Mouse (Mus musculus) spleen, embryonic (tissue): Measurements from ENCODE around the gene Rbm25.

Experiments
- CTCF ChIA-PET: fragments of 350-600 bp; sonication (Branson Sonifier 250); formaldehyde crosslinking; loops from one replicate; lab custom pipeline; 2022; lab: Charles Lee

Rbm25 gene

DNA sequence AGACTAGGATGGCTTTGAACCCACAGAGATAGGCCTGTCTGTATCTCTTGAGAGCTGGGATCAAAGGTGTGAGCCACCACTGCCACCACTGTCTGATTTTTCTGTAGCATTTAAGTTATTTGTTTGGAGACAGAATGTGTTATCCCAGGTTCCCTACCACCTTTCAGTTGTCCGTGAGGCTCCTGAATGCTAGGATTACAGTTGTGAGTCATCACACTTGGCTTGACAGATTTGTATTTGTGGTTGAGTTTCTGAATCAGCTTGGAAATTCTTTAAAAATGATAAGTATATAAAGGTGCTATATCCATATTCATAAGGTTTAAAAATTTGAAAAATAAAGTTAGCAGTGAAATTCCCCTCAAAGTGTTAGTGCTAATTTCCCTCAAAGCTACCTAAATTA lies 12.1 kb downstream of the Rbm25 start:
- CTCF ChIA-PET = no interaction called here

DNA sequence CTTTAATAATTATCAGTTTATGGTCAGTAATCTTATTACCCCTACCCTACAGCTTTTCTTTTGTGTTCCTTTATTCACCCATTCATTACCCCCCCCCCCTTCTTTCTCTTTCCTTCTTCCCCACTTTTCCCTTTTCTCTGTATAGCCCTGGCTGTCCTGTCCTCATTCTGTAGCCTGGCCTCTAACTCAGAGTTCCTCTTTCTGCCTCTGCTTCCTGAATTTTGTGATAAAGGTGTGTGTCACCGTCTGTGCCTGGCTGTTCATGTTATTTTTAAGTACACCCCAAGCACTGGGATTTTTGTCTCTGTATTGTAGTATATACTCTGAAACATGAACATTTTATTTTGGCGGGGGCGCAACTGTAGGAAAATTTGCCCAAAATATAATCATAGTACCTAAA lies 19.3 kb downstream of the Rbm25 start:
- CTCF ChIA-PET = no interaction called here

DNA sequence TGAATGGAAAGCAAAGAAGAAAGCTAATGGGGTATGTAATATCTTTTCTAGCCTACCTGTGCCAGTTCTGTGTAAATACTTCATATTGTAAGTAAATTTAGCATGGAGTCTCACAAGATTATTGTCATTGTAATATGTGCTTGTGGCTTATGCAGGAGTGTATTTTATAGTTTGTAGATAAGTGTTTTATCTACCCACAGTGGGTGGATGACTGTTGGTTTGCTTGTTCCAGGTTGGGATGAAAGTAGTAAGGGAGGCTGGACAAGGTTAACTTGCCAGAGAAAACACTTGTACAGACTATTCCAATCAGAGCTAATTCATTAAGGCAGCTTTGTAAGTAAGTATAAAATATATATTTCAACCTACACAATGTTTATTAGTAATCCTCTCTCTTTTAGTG lies 20.4 kb downstream of the Rbm25 start:
- CTCF ChIA-PET = no interaction called here

DNA sequence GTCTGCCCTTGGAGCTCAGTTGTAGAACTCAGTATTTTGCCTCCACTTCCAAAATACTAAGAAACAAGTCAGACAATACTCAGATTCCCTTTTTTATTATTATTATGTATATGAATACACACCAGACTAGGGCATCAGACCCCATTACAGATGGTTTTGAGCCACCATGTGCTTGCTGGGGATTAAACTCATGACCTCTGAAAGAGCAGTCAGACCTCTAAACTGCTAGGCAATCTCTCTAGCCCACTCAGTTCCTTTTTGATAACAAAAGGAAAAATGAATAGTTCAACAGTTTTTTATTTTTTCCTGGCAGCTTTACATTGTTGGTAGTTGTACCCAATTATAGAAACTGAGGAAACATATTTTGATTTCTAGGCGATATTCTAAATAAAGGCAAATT lies 54.4 kb downstream of the Rbm25 start:
- CTCF ChIA-PET = no interaction called here

DNA sequence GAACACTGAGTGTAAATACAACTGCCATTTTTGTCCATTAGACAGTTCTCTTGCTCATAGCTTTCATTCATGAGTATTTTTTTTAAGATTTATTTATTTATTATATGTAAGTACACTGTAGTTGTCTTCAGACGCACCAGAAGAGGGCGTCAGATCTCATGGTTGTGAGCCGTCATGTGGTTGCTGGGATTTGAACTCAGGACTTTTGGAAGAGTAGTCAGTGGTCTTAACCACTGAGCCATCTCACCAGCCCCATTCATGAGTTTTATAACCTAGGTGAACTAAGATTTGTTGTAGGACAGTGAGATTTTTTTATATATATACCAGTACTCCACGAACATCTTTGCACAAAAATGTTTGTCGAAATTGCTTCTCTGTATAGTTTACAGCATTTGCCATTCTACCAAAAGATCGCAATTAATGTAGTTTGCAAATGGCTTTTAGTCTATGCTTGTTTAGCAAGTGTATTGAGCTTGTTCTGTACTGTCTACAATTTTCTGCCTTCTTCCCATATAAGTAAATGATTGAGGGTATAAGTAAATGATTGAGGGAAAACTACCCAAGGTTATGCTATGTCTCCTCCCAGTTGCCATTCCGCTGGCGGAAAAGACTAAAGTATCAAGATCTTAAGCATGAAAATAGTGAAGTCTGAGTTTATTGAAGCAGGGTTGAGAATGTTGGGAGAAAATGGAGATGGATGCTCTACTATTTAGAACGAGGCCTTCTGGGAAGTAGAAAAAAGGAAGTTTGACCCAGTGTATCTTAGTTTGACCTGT lies 55.7 kb downstream of the Rbm25 start:
- CTCF ChIA-PET = interaction anchor here (0.6 kb wide), 1 partner anchor 23 kb away, joined by 3 read pairs; no protein-coding TSS in a partner anchor

DNA sequence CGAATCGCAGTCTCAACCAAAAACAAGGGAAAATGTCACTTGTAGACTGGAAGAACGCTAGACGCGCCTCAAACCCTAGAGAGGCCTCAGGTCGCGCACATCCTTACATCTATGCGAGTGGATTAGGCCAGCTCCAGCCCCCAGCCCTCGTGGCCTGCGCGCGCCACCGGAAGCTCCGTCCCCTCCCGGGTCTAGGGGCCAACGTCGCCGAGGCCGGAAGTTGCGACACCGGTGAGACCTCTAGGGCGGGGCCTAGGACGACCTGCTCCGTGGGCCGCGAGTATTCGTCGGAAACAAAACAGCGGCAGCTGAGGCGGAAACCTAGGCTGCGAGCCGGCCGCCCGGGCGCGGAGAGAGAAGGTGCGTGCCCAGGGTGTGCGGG lies 56.9 kb downstream of the Rbm25 start, which contains the start of gene Psen1:
Gene Psen1 (plus strand): TSS at position 219 of the 382 bp plus-strand sequence.
- CTCF ChIA-PET = no interaction called here

DNA sequence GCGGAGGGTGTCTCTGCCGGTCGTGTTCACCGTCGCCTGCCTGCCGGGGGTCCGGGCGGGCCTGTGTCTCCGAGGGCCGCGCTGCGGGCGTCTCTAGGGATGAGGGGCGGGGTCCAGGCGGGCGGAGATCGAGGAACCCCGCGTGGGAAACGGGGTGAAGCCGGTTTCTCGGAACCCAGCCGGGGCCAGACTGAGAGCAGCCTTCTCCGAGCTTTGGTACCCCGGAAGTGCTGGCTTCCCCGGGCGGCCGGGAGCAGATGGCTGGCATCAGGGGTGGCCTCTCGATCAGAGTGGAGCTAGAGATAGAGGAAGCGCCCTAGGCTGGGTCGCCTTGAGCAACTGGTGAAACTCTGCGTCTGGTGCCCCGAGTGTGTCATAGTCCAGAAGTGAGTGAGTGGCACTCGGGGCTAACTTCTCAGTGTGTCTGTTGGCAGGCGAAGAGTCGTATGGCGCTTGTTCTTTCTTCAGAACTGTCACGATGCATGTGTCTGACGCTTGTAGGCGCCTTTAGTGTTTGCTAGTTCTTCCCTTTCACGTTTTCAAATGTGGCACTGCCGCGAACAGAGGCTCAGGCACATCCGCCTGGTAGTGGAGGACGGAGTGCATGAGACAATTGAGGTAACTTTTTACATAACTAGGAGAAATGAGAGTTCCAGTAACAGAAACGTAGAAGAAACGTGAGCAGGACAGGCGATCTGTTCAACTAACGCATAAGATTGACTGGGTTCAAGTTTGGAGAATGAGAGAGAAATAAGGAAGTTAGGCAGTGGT lies 57.5 kb downstream of the Rbm25 start:
- CTCF ChIA-PET = no interaction called here

DNA sequence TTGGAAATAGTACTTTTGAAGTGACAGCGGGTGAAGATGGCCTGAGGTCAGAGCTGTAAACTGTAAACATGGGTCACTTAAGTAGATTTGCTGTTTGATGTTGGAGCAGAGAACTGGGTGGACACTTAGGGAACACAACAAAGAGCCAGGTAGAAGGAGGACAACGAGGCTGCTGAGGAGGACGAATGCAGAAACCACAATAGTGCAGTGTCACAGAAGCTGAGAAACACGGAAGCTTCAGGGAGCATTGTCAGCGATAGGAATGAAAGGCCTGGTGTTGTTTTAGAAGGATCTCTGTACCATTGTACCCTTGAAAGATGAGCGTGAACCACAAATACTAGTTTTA lies 58.0 kb downstream of the Rbm25 start:
- CTCF ChIA-PET = interaction anchor here (2.3 kb wide), 1 partner anchor 11 kb away, joined by 13 read pairs; no protein-coding TSS in a partner anchor

DNA sequence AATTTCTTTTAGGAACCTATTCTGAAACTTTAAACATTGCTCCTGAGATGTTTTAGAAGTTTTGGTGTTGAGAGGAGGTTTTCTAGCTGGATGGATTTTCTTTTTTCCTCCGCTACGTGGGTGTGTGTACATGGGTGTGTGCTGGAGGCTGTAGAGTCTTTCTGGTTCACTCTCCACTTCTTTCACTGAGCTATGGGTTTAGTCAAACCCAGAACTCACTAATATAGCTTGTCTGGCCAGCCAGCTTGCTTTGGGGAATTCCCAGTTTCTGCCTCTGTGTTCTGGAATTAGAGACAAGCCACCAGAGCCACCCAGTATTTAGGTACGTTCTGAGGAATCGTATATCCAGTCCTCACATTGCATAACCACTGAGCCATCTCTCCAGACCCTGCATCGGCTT lies 63.0 kb downstream of the Rbm25 start:
- CTCF ChIA-PET = interaction anchor here (0.6 kb wide), 1 partner anchor 483 kb away, joined by 3 read pairs; no protein-coding TSS in a partner anchor

DNA sequence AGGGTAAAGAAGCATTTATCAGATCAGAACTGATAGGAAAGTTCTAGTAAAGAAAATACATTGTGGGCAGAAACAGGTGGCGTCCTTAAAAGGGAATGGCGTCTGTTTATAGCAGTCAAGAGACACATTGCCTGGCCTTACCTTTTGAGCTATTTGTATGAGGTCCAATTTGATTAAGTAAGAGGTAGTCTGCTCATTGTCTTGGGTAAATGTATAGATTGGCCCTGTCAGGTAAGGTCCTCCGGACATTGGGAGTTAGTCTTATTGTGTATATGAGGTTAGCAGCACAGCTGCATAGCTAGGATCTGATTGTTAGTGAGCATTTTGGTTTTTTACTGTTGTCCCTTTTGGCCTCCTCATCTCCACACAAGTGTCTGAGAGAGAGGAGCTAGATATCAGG lies 63.6 kb downstream of the Rbm25 start:
- CTCF ChIA-PET = interaction anchor here (0.6 kb wide), 1 partner anchor 483 kb away, joined by 3 read pairs; no protein-coding TSS in a partner anchor

DNA sequence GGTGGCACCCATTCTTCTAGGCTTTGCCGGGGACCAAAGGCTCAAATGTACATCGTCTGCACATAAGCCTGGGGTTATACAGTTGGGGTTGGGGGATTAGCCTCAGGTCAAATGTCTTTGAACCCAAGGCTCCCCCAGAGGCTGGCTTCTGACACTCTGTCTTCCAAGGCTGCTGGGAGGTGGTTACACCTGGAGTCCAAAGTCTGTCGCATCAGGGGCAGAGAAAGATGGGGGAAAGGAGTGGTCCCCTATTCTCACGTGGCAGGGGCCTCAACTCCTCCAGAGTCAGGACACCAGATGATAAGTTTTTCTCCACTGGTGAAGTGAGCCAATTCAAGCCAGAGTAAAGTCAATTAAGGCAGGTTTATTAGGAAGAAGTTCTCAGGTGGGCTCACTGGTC lies 67.6 kb downstream of the Rbm25 start:
- CTCF ChIA-PET = no interaction called here

DNA sequence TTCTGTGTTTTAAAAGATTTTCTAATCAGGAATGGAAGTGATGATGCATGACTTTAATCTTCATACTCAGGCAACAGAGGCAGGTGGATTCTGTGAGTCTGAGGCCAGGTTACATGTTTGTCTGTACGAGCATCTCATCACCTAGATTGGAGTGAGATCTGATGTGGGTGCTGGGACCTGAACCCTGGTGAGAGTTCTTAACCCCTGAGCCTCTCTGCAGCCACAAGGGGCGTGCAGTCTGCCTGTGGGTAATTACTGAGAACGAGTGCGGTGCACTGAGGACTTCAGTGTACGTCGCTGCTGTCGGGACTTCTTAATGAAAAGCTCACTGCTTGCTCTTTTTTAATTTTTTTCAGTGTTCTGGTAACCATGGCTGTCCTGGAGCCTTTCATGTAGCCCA lies 70.6 kb downstream of the Rbm25 start:
- CTCF ChIA-PET = no interaction called here

DNA sequence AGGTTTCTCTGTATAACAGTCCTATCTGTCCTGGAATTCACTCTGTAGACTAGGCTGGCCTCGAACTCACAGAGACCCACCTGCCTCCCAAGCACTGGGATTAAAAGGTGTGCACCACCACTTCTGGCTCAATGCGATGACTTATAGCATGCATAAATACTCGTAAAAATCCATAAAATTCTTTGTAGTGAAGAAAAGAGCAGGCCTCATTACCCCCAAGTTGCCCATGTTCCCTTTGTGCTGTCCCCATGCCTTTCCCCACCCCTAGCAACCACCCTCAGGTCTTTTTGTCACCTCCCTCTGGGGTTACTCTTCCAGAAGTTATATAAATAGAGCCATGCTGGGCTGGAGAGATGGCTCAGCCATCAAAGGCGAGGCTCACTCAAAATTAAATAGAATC lies 71.8 kb downstream of the Rbm25 start:
- CTCF ChIA-PET = no interaction called here

DNA sequence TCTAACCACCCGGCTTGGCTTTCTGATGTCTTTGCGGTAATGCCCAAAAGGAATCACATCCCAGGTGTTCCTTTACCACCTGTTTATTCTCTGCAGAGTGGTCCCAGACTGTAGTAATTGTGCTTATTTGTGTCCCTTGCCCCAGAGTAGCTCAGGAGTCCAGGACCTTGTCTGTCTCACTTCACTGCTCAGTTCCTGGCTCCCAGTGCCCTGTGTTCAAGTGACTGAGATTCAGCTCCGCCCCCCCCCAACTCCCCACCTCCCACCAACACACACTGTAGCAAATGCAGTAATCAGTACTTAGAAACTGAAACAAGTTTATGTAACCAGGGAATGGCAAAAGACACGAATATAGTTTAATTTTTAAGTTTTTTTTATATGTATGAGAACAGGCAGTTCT lies 75.9 kb downstream of the Rbm25 start:
- CTCF ChIA-PET = no interaction called here

DNA sequence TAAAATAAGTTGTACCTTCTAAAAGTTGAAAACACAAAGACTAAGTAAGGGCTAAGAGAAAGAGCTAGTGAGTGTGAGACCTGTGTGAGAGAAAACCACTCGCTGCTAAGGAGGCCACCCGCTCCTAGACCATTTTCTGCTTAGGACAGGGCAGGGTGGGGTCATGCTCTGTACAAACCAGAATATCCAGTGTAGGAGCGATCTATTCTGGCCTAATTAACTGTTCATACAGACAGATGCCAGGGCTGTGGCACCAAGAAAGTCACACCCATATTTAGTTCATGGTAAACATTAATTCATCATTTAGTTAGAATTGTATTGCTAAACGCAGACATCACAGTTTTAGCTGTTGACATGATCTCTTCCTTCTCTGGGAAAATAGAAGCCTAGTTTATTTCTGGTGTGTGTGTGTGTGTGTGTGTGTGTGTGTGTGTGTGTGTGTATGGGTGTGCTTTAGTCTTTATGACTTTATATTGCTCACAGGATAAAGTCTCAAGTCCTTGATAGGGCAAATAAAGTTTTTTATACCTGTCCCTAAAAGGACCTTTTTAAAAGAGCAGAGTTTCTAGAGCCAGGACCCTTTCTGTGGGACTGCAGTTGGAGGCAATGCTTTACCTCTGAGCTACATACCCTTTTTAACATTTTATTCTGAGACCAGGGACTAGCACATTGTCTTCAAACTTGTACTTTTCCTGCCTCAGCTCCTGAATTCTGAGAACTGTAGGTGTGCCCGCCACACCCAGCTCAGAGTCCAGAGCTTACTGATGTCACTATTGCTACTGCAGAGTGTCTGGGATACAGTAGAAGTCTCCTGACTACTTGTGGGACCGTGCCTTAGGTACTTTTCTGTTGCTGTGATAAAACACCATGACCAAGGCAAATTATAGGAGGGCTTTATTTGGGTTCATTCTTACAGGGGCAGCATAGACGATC lies 77.4 kb downstream of the Rbm25 start:
- CTCF ChIA-PET = no interaction called here

DNA sequence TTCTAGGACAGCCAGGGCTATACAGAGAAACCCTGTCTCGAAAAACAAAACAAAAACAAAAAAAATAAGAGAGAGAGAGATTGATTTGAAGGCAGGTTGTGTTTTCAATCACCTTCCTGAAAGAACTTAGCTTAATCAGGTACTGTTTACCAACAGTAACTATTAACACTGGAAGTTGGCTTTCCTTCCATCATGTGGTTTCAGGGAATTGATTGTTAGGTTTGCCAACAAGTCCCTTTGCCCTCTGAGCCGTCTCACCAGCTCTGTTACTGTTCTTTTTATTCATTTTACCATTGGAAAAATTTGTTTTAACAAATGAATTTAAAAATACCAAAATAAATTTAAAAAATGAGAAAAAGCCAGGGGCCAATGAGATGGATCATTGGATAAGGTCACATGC lies 78.9 kb downstream of the Rbm25 start:
- CTCF ChIA-PET = no interaction called here

DNA sequence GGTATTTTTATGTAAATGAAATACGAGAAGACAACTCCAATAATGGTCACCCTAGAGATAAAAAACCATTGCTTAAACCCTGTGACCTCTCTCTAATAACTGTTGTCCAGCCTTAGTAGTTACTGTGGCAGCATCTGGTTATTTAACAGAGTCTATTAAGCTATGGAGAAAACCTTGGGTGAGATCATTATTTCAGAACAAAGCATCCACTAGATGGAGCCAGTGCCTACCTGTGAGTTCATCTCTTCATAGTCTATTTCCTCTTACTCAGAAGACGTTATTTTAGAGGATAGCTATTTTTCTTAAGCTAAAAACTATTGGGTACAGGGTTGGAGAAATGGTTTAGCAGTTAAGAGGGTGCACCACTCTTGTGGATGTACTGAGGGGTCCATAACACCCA lies 82.7 kb downstream of the Rbm25 start:
- CTCF ChIA-PET = no interaction called here

DNA sequence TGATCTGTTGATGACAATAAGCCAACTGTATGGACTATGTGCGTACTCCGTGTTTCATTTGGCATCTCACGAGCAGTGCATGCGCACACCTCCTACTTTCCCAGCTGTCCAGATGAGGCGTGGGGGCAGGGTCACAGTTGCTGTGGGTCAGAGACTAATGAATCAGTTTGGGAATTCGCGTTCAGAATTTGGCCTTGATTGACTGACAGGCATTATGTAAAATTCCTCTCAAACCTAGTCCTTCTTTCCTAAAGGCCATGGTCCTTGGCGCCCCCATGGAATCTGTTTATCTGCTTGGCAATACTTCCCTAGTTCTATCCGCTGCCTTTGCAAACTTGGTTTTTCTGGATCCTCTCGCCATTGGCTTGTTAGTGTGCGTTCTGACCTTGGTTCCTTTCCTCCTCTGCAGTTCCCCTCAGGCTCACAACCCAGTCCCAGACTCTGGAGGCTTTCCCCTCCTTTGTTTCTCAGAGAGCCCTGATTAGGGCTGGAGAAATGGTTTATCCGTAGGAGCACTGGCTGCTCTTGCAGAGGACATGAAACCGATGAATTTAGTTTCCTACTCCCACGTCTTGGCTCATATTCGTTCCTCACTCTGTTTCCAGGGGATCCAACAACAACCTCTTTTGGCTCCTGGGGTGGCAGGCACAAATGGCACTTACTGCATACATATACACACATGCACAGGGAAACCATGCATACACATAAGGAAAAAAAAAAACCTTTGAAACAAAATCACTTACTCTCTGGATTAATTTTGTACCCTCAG lies 85.6 kb downstream of the Rbm25 start:
- CTCF ChIA-PET = no interaction called here

DNA sequence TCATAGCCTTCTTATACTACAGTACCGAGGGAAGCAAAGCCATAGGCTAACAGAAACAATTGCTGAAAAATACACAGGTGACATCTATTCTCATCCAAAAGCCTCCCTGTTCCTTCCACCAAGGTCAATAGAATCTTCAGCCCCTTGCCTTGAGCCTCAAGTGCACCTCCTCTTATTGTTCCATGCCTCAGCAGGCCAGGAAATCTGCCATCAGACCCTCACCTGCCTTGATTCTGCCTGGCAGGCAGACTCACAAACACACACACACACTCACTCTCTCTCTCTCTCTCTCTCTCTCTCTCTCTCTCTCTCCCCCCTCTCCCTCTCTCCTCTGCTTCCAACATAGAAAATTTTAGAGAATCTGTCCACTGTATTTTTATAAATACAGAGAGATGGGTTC lies 88.4 kb downstream of the Rbm25 start:
- CTCF ChIA-PET = no interaction called here

DNA sequence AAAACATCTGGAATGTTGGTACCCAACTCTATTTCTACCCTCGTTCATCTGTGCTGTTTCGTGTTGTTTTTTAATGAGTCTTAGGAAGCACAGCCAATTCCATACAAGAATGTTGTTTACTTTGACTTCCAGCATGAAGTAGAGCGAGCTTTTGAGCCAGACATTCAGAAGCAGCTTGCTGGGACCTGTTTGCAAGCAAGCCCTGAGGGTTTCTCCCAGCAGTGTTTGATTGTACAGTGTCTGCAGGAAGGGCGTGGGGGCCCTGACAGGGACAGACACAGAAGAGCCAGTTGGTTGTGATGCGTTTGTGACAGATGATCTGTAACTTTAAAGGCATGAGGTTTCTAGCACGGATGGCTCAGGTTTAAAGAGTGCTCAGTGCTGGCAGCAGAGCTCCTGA lies 90.2 kb downstream of the Rbm25 start:
- CTCF ChIA-PET = no interaction called here

DNA sequence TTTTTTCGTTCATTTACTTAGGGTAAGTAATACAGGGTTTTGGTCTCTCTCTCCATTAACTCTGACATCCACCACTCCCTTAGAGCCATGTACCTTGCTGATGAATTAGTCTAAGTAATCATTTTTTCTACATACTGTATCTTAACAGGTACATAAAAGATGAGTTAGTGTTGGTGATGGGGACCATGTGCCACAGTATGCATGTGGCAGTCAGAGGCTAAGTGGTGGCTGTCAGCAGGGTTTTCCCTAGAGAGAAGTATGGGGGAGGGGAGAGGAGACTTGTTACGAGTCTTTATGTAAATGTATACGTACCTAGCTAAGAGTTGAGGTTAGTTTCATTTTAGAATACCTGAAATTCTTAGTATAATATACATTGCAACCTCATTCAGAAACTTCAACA lies 92.0 kb downstream of the Rbm25 start:
- CTCF ChIA-PET = no interaction called here
